19 mouse cellular contexts compared by ENCODE assay signal in genomic region chr14:34644140-34644539, GRCm38 (mm10). TPM values are rescaled to one million over a fixed set of nuclear protein-coding genes. Genes with fewer than 3 reads are reported as not detected.
"Had no signal": no experiment of that assay in that cellular context is flagged by ENCODE, and none has a peak within 500 bp of the region (broad histone marks: within the 10 kb centered on the region; RNA-seq: fewer than 3 reads in every experiment).

No protein-coding gene starts in this region.

- DNase-seq: gastrocnemius, adult 2 months; gastrocnemius, postnatal 10 days; gastrocnemius, postnatal 25 days; heart, postnatal 10 days; heart, postnatal 4 days; kidney, adult 18-20 months; kidney, adult 8-10 months; kidney, postnatal 10 days; kidney, postnatal 25 days; kidney, postnatal 4 days; liver; liver, embryonic 13.5 days had no signal

RNA-seq across cellular contexts. Expression of gene Opn4, which starts 44.2 kb away (rescaled TPM):
- total RNA-seq: gastrocnemius, adult 2 months; gastrocnemius, postnatal 10 days; gastrocnemius, postnatal 25 days; granulocyte monocyte progenitor cell, adult 5-6 weeks; layer of hippocampus, adult 2 months; layer of hippocampus, postnatal 10 days; layer of hippocampus, postnatal 25 days; left cerebral cortex, adult 2 months; left cerebral cortex, postnatal 14 days; left cerebral cortex, postnatal 36 days had no signal

RNA-seq across cellular contexts. Expression of gene Ldb3, which starts 55.7 kb away (rescaled TPM):
- total RNA-seq: granulocyte monocyte progenitor cell, adult 5-6 weeks had no signal
